Mouse (Mus musculus) erythroblast, embryonic 14.5 days (primary cell): ENCODE measurements around the gene Pold2.

ENCODE experiments used
- GATA1 ChIP-seq: IDR thresholded peaks from 2 replicates; pipeline ENCODE4 v1.6.1; 2012; ENCODE audit warnings: low read length, inconsistent platforms, mixed read lengths
- TAL1 ChIP-seq: IDR thresholded peaks from 3 replicates; pipeline ENCODE4 v1.6.1; 2012; ENCODE audit warnings: low read length, inconsistent platforms, mixed read lengths

- TF ChIP-seq GATA1 = no peak
- no peak for TF ChIP-seq TAL1
These were observed 31.3 kb downstream of the Pold2 start for GRCm38 (mm10) chr11:5846639-5847345.
